Mouse (Mus musculus) C2C12 (cell line): Measurements from ENCODE around the gene Gpc4.

Experiments
- CEBPB ChIP-seq: IDR thresholded peaks from one replicate; pipeline ENCODE4 v1.6.1; 2011; ENCODE audit warnings: low read depth, mild to moderate bottlenecking, control low read depth, moderate library complexity
- CTCF ChIP-seq: IDR thresholded peaks from one replicate; pipeline ENCODE4 v1.5.1; 2011; ENCODE audit not compliant: control insufficient read depth, insufficient read depth, insufficient read length
- FOSL1 ChIP-seq: IDR thresholded peaks from one replicate; pipeline ENCODE4 v1.8.0; 2011; ENCODE audit warnings: mild to moderate bottlenecking, low read length; ENCODE audit not compliant: poor library complexity, insufficient read depth, severe bottlenecking
- MAX ChIP-seq: IDR thresholded peaks from one replicate; pipeline ENCODE4 v1.6.1; 2011; ENCODE audit warnings: mild to moderate bottlenecking, control low read depth
- MYOG ChIP-seq: IDR thresholded peaks from one replicate; pipeline ENCODE4 v1.6.1; 2011; ENCODE audit not compliant: control insufficient read depth, insufficient read length; ENCODE audit errors: extremely low read depth
- USF1 ChIP-seq: IDR thresholded peaks from one replicate; pipeline ENCODE4 v1.6.1; 2011; ENCODE audit warnings: low read depth, mild to moderate bottlenecking, control low read depth, moderate library complexity

DNA sequence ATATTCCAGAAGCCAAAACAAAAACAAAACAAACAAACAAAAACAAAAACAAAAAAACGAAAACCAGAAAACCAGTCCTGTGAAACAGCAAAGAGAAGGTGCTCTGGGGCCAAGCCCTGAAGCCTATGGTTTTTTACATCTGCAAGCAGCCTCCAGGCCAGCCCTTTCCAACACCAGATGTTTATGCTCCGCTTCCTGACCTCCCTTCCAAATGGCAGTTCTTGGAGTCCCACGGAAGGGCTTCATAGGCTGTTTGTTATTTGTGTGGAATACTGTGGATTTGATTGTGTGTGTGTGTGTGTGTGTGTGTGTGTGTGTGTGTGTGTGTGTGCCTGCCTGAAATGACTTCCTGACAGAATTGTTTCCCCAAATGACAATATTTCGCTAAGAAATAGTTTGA lies 47.8 kb upstream of the Gpc4 start:
- TF ChIP-seq CTCF (no peak), USF1 (no peak), MAX (no peak), MYOG (no peak), FOSL1 (no peak), CEBPB (no peak)
